Mouse (Mus musculus): ENCODE measurements at regions not wholly inside any gene's neighbourhood (a gene's known extent, or its start where the extent isn't known, plus 50 kb on each side); places are given as distances from the start of the nearest gene placed in this dataset.

- Histone ChIP-seq H3K27ac (ENCODE audit: low read length) (no peak overlapping the region), H3K4me2 (ENCODE audit: low read length) (peak overlapping the region; percentile 13), H3K9me3 (ENCODE audit: control insufficient read depth, low read length) (no peaks in the 10 kb centered on the region), H3K36me3 (ENCODE audit: control insufficient read depth, insufficient read depth) (no peaks in the 10 kb centered on the region), H3K4me1 (replicated peaks; ENCODE audit: control insufficient read depth, insufficient read depth, low read length) (peaks cover 6% of the 10 kb centered on the region), H3K9ac (replicated peaks; ENCODE audit: low read depth, low read length) (no peak overlapping the region), H3K4me3 (replicated peaks; ENCODE audit: low read length) (no peak overlapping the region), H3K27me3 (replicated peaks; ENCODE audit: control insufficient read depth, insufficient read depth, low read length) (no peaks in the 10 kb centered on the region)
- 30% methylated on average over 11 of the region's 11 CpGs for WGBS
- ATAC-seq: peak; percentile 31; the same call in 1 of the 2 replicates
Measured at GRCm38 (mm10) chr2:105604553-105605116, 64.1 kb upstream of the Pax6 start.

GRCm38 (mm10) chr2:105607969-105608538, 60.6 kb upstream of the Pax6 start:
- 44% methylated on average over 8 of the region's 8 CpGs for WGBS
- Histone ChIP-seq H3K4me2 (ENCODE audit: low read length) (no peak overlapping the region), H3K27me3 (replicated peaks; ENCODE audit: control insufficient read depth, insufficient read depth, low read length) (no peaks in the 10 kb centered on the region), H3K4me1 (replicated peaks; ENCODE audit: control insufficient read depth, insufficient read depth, low read length) (peaks cover 18% of the 10 kb centered on the region), H3K36me3 (ENCODE audit: control insufficient read depth, insufficient read depth) (no peaks in the 10 kb centered on the region), H3K9ac (replicated peaks; ENCODE audit: low read depth, low read length) (no peak overlapping the region), H3K4me3 (replicated peaks; ENCODE audit: low read length) (no peak overlapping the region), H3K9me3 (ENCODE audit: control insufficient read depth, low read length) (no peaks in the 10 kb centered on the region), H3K27ac (ENCODE audit: low read length) (no peak overlapping the region)
- 0 out of 2 replicates have a peak, but pooled peaks have one; percentile 8 for ATAC-seq

GRCm38 (mm10) chr2:105608756-105609155, 59.9 kb upstream of the Pax6 start:
- H3K36me3 ChIP-seq (ENCODE audit: control insufficient read depth, insufficient read depth): no peaks in the 10 kb centered on the region
- H3K9ac ChIP-seq (replicated peaks; ENCODE audit: low read depth, low read length): no peak overlapping the region
- H3K27me3 ChIP-seq (replicated peaks; ENCODE audit: control insufficient read depth, insufficient read depth, low read length): no peaks in the 10 kb centered on the region
- 87% methylated on average over 7 of the region's 7 CpGs for WGBS
- H3K4me1 ChIP-seq (replicated peaks; ENCODE audit: control insufficient read depth, insufficient read depth, low read length): peaks cover 18% of the 10 kb centered on the region
- no peaks in the 10 kb centered on the region for H3K9me3 ChIP-seq (ENCODE audit: control insufficient read depth, low read length)
- no peak overlapping the region for H3K27ac ChIP-seq (ENCODE audit: low read length)
- no peak overlapping the region for H3K4me3 ChIP-seq (replicated peaks; ENCODE audit: low read length)
- no peak for ATAC-seq
- no peak overlapping the region for H3K4me2 ChIP-seq (ENCODE audit: low read length)

- H3K9ac ChIP-seq (replicated peaks; ENCODE audit: low read depth, low read length): no peak overlapping the region
- no peak overlapping the region for H3K4me2 ChIP-seq (ENCODE audit: low read length)
- no peak for ATAC-seq
- H3K4me3 ChIP-seq (replicated peaks; ENCODE audit: low read length): no peak overlapping the region
- H3K27ac ChIP-seq (ENCODE audit: low read length): no peak overlapping the region
- H3K36me3 ChIP-seq (ENCODE audit: control insufficient read depth, insufficient read depth): no peaks in the 10 kb centered on the region
- no peaks in the 10 kb centered on the region for H3K27me3 ChIP-seq (replicated peaks; ENCODE audit: control insufficient read depth, insufficient read depth, low read length)
- H3K4me1 ChIP-seq (replicated peaks; ENCODE audit: control insufficient read depth, insufficient read depth, low read length): peaks cover 13% of the 10 kb centered on the region
- WGBS: 49% methylated on average over 5 of the region's 5 CpGs
- no peaks in the 10 kb centered on the region for H3K9me3 ChIP-seq (ENCODE audit: control insufficient read depth, low read length)
Measured at GRCm38 (mm10) chr2:105611014-105611413, 57.7 kb upstream of the Pax6 start.

- Histone ChIP-seq H3K4me2 (ENCODE audit: low read length) (peak overlapping the region; percentile 30; the same call in 1 of the 2 replicates), H3K27me3 (replicated peaks; ENCODE audit: control insufficient read depth, insufficient read depth, low read length) (no peaks in the 10 kb centered on the region), H3K36me3 (ENCODE audit: control insufficient read depth, insufficient read depth) (no peaks in the 10 kb centered on the region), H3K27ac (ENCODE audit: low read length) (no peak overlapping the region), H3K9me3 (ENCODE audit: control insufficient read depth, low read length) (no peaks in the 10 kb centered on the region), H3K4me1 (replicated peaks; ENCODE audit: control insufficient read depth, insufficient read depth, low read length) (peaks cover 19% of the 10 kb centered on the region), H3K9ac (replicated peaks; ENCODE audit: low read depth, low read length) (no peak overlapping the region), H3K4me3 (replicated peaks; ENCODE audit: low read length) (no peak overlapping the region)
- 4% methylated on average over 4 of the region's 4 CpGs for WGBS
- ATAC-seq: no peak
Measured at GRCm38 (mm10) chr2:105611651-105612050, 57.0 kb upstream of the Pax6 start.

- Histone ChIP-seq H3K9ac (replicated peaks; ENCODE audit: low read depth, low read length) (no peak overlapping the region), H3K36me3 (ENCODE audit: control insufficient read depth, insufficient read depth) (no peaks in the 10 kb centered on the region), H3K27ac (ENCODE audit: low read length) (no peak overlapping the region), H3K27me3 (replicated peaks; ENCODE audit: control insufficient read depth, insufficient read depth, low read length) (no peaks in the 10 kb centered on the region), H3K4me1 (replicated peaks; ENCODE audit: control insufficient read depth, insufficient read depth, low read length) (peaks cover 20% of the 10 kb centered on the region), H3K9me3 (ENCODE audit: control insufficient read depth, low read length) (no peaks in the 10 kb centered on the region), H3K4me2 (ENCODE audit: low read length) (peak overlapping the region; percentile 30), H3K4me3 (replicated peaks; ENCODE audit: low read length) (no peak overlapping the region)
- ATAC-seq: peak; percentile 68
- WGBS: 2% methylated on average over 21 of the region's 21 CpGs
Measured at GRCm38 (mm10) chr2:105612051-105612664, 56.5 kb upstream of the Pax6 start.

- WGBS: 24% methylated on average over 7 of the region's 7 CpGs
- no peaks in the 10 kb centered on the region for H3K27me3 ChIP-seq (replicated peaks; ENCODE audit: control insufficient read depth, insufficient read depth, low read length)
- H3K27ac ChIP-seq (ENCODE audit: low read length): no peak overlapping the region
- no peaks in the 10 kb centered on the region for H3K36me3 ChIP-seq (ENCODE audit: control insufficient read depth, insufficient read depth)
- H3K4me2 ChIP-seq (ENCODE audit: low read length): peak overlapping the region; percentile 30
- H3K9me3 ChIP-seq (ENCODE audit: control insufficient read depth, low read length): no peaks in the 10 kb centered on the region
- no peak overlapping the region for H3K4me3 ChIP-seq (replicated peaks; ENCODE audit: low read length)
- H3K4me1 ChIP-seq (replicated peaks; ENCODE audit: control insufficient read depth, insufficient read depth, low read length): peaks cover 20% of the 10 kb centered on the region
- ATAC-seq: no peak
- H3K9ac ChIP-seq (replicated peaks; ENCODE audit: low read depth, low read length): no peak overlapping the region
Measured at GRCm38 (mm10) chr2:105612706-105613105, 56.0 kb upstream of the Pax6 start.

- Histone ChIP-seq H3K9me3 (ENCODE audit: control insufficient read depth, low read length) (no peaks in the 10 kb centered on the region), H3K4me3 (replicated peaks; ENCODE audit: low read length) (no peak overlapping the region), H3K4me1 (replicated peaks; ENCODE audit: control insufficient read depth, insufficient read depth, low read length) (peaks cover 20% of the 10 kb centered on the region), H3K27me3 (replicated peaks; ENCODE audit: control insufficient read depth, insufficient read depth, low read length) (no peaks in the 10 kb centered on the region), H3K27ac (ENCODE audit: low read length) (no peak overlapping the region), H3K4me2 (ENCODE audit: low read length) (no peak overlapping the region), H3K36me3 (ENCODE audit: control insufficient read depth, insufficient read depth) (no peaks in the 10 kb centered on the region), H3K9ac (replicated peaks; ENCODE audit: low read depth, low read length) (no peak overlapping the region)
- WGBS: 24% methylated on average over 6 of the region's 6 CpGs
- no peak for ATAC-seq
Measured at GRCm38 (mm10) chr2:105613243-105613642, 55.5 kb upstream of the Pax6 start.

GRCm38 (mm10) chr2:105615891-105616733, 52.6 kb upstream of the Pax6 start:
- Histone ChIP-seq H3K27ac (ENCODE audit: low read length) (no peak overlapping the region), H3K27me3 (replicated peaks; ENCODE audit: control insufficient read depth, insufficient read depth, low read length) (no peaks in the 10 kb centered on the region), H3K4me2 (ENCODE audit: low read length) (peak overlapping the region; percentile 50), H3K36me3 (ENCODE audit: control insufficient read depth, insufficient read depth) (no peaks in the 10 kb centered on the region), H3K9me3 (ENCODE audit: control insufficient read depth, low read length) (no peaks in the 10 kb centered on the region), H3K4me1 (replicated peaks; ENCODE audit: control insufficient read depth, insufficient read depth, low read length) (peaks cover 20% of the 10 kb centered on the region), H3K4me3 (replicated peaks; ENCODE audit: low read length) (peak overlapping the region; percentile 25; the same call in 1 of the 2 replicates), H3K9ac (replicated peaks; ENCODE audit: low read depth, low read length) (no peak overlapping the region; the same call in 1 of the 2 replicates)
- 18% methylated on average over 18 of the region's 18 CpGs for WGBS
- ATAC-seq: peak; percentile 69
